Mouse (Mus musculus): ENCODE measurements at regions not wholly inside any gene's neighbourhood (a gene's known extent, or its start where the extent isn't known, plus 50 kb on each side); places are given as distances from the start of the nearest gene placed in this dataset.

DNA sequence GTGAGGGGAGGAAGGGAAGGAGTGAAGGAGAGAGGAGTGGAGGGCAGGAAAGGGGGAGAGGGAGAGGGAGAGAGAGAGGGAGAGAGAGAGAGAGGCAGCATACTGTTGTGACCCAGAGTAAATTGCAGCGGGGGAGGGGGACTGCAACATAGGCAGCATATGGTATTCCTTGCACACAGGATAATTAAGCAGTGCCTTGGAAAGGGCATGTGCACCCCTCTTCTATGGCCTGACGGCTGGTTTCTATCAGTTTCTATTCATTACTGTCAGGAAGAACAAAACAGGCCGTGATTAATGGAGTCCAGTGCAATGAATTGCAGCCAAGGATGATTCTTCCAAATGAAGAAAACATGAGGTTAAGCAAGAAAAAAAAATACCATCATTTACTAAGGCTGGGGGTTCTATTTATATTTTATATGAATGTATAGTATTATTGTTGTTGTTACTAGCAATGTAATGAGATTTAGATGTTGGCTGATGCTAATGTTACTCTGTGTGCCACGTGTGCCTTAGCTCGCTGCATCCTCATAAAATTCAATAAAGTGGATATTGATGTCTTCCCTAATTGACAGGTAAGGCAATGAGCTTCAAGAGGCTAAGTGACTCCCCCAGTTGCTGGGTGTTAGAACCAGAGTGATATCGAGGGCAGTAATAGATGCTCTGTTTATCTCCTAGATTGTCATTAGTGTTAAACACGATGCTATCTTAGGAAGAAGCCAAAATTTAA, 181.3 kb downstream of the Gm19935 start:
- no peak for DNase-seq (ENCODE audit: low spot score)

DNA sequence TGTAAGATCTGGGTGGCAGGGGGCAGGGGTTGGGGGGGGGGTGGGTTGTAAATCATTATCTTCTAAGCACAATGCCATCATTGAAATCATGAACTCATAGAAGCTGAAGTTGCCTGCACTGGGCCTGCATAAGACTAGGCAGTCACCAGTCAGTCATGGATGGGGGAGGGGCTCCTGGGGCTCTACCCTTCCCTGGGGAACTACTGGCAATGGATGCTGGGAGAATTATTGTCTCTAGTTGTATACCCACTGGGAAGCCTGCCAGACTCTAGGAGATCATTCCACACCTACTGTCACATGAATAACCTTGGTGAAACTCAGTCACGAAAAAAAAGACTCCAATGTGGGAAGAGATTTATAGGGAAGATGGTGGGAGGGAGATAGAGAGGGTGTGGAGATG, 186.4 kb downstream of the Gm19935 start:
- no peak for DNase-seq (ENCODE audit: low spot score)

DNA sequence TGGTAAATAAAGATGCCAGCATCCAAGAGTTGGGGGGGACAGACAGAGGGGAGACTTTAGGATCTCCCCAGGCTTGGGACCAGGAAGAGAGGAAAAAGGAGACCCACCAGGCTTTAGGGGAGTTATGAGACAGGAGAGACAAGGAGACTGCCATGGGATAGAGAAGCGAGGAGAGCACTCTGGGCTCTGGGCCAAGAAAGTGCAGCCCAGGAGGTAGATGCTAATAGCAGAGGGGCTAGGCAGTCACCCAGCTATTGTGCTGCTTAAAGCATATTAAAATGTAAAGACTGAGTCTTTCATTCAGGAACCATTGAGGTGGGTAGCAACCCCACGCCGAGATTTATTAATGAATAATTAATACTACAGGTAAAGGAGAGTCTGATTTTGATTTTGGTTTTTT, 208.8 kb downstream of the Gm19935 start:
- no peak for DNase-seq (ENCODE audit: low spot score)

GRCm38 (mm10) chr8:90600946-90601695, 216.1 kb downstream of the Gm19935 start:
- no peak for DNase-seq (ENCODE audit: low spot score)

DNA sequence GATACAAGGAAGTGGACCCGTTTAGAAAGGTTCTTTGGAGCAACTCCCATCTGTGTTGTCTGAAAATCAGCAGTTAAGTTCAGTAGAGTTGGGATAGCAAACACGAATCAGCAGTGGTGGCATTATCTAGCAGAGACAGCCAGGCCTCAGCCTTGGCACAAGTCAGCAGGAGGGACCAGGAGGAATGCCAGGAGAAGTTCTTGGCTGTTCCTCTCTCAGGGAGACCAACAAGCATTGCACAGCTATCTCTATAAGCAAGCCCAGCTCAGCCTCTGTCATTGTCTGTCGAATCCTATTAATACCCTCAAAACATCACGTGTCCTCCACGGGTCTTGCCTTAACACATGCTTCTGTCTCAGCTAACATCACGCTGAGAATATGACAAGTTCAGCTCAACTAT, 219.8 kb downstream of the Gm19935 start:
- DNase-seq (ENCODE audit: low spot score): no peak

GRCm38 (mm10) chr8:90579426-90579825, 231.3 kb upstream of the Tox3 start:
- DNase-seq (ENCODE audit: low spot score): no peak

DNA sequence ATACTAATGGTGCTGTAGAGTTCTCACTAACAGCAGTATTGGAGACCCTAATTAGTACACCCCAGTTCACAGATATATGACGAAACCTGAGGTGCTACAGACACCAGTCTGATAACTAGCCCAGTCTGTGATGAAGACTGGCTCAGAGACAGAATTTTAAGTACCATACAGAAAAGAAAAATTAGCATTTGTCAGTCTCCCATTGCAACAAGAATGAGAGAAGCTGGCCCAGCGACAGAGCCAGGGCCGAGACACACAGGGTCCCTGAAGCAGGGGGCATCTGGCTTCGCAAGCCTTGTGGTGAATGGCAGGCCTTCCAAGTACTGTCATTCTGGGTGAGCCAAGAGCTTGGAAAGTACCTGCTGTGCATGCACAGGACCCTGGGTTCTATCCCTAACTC, 228.8 kb upstream of the Tox3 start:
- DNase-seq (ENCODE audit: low spot score): no peak

- no peak for DNase-seq (ENCODE audit: low spot score)
Observed at GRCm38 (mm10) chr8:90574676-90575075, 226.5 kb upstream of the Tox3 start.

DNA sequence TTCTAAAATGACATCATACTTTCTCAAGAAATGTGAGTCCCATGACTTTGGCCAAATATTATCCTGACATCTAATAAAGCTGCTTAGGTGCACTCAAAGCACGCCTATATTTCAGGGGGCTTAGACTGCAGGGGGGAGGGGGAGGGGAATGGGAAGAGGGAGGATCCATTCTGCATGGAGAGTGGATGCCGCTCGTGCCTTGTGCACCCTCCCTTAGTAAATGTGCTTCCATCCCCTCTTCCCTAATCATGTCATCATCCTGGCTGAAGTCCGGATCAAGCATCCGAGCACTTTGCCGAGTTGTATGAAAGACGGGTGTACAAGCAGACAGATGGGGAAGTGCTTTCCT, 207.9 kb upstream of the Tox3 start:
- DNase-seq (ENCODE audit: low spot score): no peak

GRCm38 (mm10) chr8:90555415-90556078, 207.4 kb upstream of the Tox3 start:
- no peak for DNase-seq (ENCODE audit: low spot score)

- no peak for DNase-seq (ENCODE audit: low spot score)
Observed at GRCm38 (mm10) chr8:90547276-90547675, 199.1 kb upstream of the Tox3 start.

GRCm38 (mm10) chr8:90542619-90543018, 194.5 kb upstream of the Tox3 start:
- DNase-seq (ENCODE audit: low spot score): no peak

GRCm38 (mm10) chr8:90536196-90536640, 188.1 kb upstream of the Tox3 start:
- no peak for DNase-seq (ENCODE audit: low spot score)

DNA sequence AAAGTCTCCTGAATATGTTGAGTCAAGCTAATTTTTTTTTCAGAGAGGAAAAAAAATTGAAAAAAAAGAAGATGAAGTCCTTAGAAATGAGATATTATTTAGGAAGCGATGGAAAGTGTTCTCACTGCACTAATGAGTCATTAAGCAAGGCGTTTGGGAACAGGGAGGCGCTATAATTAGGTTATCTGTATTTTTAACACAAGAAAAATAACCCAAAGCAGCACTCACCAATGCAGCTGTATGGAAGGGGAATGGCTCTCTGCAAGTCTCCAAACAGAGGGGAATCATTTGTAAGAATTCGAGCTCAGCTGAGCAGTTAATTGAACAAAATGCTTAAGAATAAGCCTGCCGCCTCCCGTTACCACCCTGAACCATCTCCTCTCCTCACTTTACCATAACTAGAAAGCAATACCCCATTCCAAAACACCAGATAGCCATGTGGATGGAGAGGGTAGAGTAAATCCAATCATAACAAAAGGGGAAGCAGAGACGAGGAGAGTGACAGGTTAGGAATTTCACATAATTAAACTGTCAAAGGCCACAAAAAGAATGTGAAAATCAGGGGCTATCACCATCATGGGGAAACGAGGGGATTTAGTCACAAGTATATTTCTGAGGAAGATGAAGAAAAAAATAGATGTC, 187.5 kb upstream of the Tox3 start:
- DNase-seq (ENCODE audit: low spot score): no peak

- DNase-seq (ENCODE audit: low spot score): no peak
Observed at GRCm38 (mm10) chr8:90521393-90521792, 173.2 kb upstream of the Tox3 start.

- no peak for DNase-seq (ENCODE audit: low spot score)
Observed at GRCm38 (mm10) chr8:90520186-90520585, 172.0 kb upstream of the Tox3 start.

- no peak for DNase-seq (ENCODE audit: low spot score)
Observed at GRCm38 (mm10) chr8:90519567-90519966, 171.4 kb upstream of the Tox3 start.

- no peak for DNase-seq (ENCODE audit: low spot score)
Observed at GRCm38 (mm10) chr8:90514191-90514590, 166.0 kb upstream of the Tox3 start.

- no peak for DNase-seq (ENCODE audit: low spot score)
Observed at GRCm38 (mm10) chr8:90513601-90514000, 165.5 kb upstream of the Tox3 start.

- no peak for DNase-seq (ENCODE audit: low spot score)
Observed at GRCm38 (mm10) chr8:90513102-90513501, 165.0 kb upstream of the Tox3 start.

DNA sequence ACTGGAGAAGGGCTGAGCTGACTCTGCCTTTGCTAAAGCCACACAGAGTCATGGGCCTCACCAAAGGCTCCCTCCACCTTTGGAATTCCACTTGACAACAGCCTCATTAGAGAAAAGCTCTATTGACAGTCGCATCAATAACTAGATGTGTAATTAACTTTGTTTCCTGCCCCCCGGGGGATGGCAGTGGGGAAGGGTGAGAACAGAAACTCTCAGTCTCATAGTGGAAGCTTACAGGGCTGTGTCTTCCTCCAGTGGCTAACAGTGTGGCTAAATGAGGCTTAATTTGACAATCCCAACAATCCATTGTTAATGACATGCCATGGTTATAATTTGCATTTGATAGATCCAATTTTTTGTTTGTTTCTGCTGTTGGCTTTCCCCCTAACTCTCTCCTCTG, 164.5 kb upstream of the Tox3 start:
- DNase-seq (ENCODE audit: low spot score): no peak

DNA sequence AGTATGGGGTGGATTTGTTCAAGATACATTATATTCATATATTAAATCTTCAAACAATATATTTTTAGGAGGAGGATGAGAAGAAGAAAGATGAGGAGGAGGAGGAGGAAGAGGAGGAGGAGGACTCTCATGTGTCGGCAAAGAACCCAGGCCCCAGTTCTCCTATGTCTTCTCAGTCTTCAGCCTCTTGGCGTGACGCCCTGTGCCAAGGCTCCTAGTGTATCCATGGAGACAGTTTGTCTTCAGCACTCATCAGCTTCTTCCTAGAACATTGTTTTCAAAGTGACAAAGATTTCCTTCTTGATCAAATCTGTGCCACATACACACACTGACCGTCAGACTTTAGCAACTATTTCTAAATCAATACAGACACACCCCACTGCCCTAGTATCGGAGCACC, 156.4 kb upstream of the Tox3 start:
- no peak for DNase-seq (ENCODE audit: low spot score)

- no peak for DNase-seq (ENCODE audit: low spot score)
Observed at GRCm38 (mm10) chr8:90503306-90503705, 155.2 kb upstream of the Tox3 start.

Measured in urinary bladder, postnatal 14 days (tissue).